Mouse (Mus musculus) neural tube, embryonic 12.5 days (tissue): ENCODE data around the gene Slk. TPM values are rescaled to one million over a fixed set of nuclear protein-coding genes. Genes with fewer than 3 reads are reported as not detected.

ENCODE experiments used
- ATAC-seq: fragments of 200-750 bp; cut with Nextera tagmentation; 2 replicates; pipeline ENCODE4 v1.8.0; 2017; ENCODE audit warnings: low read depth, mild to moderate bottlenecking, moderate TSS enrichment, moderate library complexity; ENCODE audit not compliant: low FRiP score
- H3K27ac ChIP-seq: fragments of 300-500 bp; sonication (generic); 2 replicates; pipeline ENCODE4 v1.5.1; 2016
- H3K27me3 ChIP-seq: fragments of 300-500 bp; sonication (generic); replicated peaks from 2 replicates; pipeline ENCODE4 v1.6.1; 2016; ENCODE audit warnings: mild to moderate bottlenecking
- H3K36me3 ChIP-seq: fragments of 300-500 bp; sonication (generic); 2 replicates; pipeline ENCODE4 v1.6.1; 2016; ENCODE audit warnings: mild to moderate bottlenecking
- H3K4me1 ChIP-seq: fragments of 300-500 bp; sonication (generic); 2 replicates; pipeline ENCODE4 v1.6.1; 2016
- H3K4me2 ChIP-seq: fragments of 300-500 bp; sonication (generic); replicated peaks from 2 replicates; pipeline ENCODE4 v1.6.1; 2016; ENCODE audit warnings: mild to moderate bottlenecking
- H3K4me3 ChIP-seq: fragments of 300-500 bp; sonication (generic); 2 replicates; pipeline ENCODE4 v1.5.1; 2016
- H3K9ac ChIP-seq: fragments of 300-500 bp; sonication (generic); 2 replicates; pipeline ENCODE4 v1.6.1; 2016; ENCODE audit warnings: mild to moderate bottlenecking
- H3K9me3 ChIP-seq: fragments of 300-500 bp; sonication (generic); 2 replicates; pipeline ENCODE4 v1.6.1; 2016; ENCODE audit warnings: mild to moderate bottlenecking
- WGBS: fragments of 180-500 bp; shearing (Covaris S2); methylation state at CpG from one replicate; pipeline ENCODE4 v1.1.7; 2016; 5-methylcytosine and 5-hydroxymethylcytosine counted together
- polyA plus RNA-seq: library from polyadenylated mRNA; unstranded; fragments of >200 nt; fragmentation: Nextera tagmentation; extraction: Ambion mirVana; gene quantifications from 2 replicates; pipeline ENCODE4 v1.2.1, GENCODE M21; 2016

Slk gene
- polyA plus RNA-seq, 1 experiment from 2014 or later: 10.9 TPM

DNA sequence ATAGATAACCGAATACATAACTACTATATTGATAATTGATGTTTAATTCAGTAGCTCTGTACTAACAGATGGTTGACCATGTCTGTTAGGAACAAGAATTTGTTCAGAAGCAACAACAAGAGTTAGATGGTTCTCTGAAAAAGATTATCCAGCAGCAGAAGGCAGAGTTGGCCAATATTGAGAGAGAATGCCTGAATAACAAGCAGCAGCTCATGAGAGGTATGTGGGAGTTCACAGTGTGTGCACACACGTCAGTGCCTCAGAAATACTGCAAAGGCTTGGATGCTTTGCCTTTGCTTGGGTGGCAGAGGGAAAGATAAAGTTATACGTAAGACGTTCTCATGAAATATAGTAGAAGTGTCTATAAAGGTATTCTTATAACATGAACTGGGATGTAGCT is 55.9 kb downstream of the Slk start:
- Histone ChIP-seq H3K9ac (no peak overlapping the region), H3K36me3 (peaks cover 25% of the 10 kb centered on the region), H3K27ac (no peak overlapping the region), H3K4me2 (no peak overlapping the region), H3K9me3 (no peaks in the 10 kb centered on the region), H3K4me1 (no peaks in the 10 kb centered on the region), H3K27me3 (no peaks in the 10 kb centered on the region), H3K4me3 (no peak overlapping the region)
- no peak for ATAC-seq
- WGBS: 93% methylated on average over 4 of the region's 4 CpGs

DNA sequence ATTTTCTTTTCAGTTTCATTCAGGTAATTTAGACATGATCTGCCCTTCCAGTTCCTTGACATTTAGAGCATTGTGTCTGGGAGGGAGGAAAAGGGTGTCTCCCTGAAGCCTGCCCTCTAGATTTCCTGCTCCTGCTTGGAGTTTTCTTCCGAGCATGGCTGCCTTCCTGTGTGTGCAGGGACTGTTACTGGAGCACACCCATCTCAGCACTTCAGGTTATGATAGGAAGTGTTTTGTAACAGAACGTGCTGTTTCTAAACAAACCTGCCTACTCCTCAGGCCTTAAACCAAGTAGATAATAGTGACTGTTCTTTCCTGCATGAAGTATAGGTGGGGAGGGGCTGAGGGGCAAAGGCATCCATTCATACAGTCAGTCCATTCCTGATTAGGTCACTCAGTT is 64.4 kb downstream of the Slk start:
- Histone ChIP-seq H3K27ac (no peak overlapping the region), H3K9ac (no peak overlapping the region), H3K4me2 (no peak overlapping the region), H3K36me3 (peaks cover 37% of the 10 kb centered on the region), H3K9me3 (no peaks in the 10 kb centered on the region), H3K4me1 (no peaks in the 10 kb centered on the region), H3K4me3 (no peak overlapping the region), H3K27me3 (no peaks in the 10 kb centered on the region)
- 77% methylated on average over 2 of the region's 2 CpGs for WGBS
- ATAC-seq: no peak

DNA sequence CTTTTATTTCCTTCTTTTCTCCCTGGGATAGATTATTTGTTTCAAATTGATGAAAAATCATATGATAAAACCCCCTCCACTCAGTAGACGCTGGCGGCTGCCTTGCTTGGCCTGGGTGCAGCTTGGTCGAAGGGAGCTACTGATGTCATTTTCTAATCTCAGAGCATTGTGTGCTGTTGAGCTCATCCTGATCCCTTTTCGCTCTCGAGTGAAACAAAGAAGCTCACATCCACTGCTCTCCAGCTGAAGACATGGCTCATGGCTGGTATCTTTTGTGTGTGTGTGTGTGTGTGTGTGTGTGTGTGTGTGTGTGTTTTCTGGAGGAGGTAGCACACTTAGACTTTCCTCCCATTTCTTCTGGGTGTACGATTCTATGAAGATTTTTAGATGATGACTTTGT is 66.1 kb downstream of the Slk start:
- Histone ChIP-seq H3K4me1 (no peaks in the 10 kb centered on the region), H3K9ac (no peak overlapping the region), H3K9me3 (no peaks in the 10 kb centered on the region), H3K27ac (no peak overlapping the region), H3K4me2 (no peak overlapping the region), H3K36me3 (peaks cover 21% of the 10 kb centered on the region), H3K4me3 (no peak overlapping the region), H3K27me3 (no peaks in the 10 kb centered on the region)
- WGBS: 76% methylated on average over 6 of the region's 6 CpGs
- no peak for ATAC-seq

DNA sequence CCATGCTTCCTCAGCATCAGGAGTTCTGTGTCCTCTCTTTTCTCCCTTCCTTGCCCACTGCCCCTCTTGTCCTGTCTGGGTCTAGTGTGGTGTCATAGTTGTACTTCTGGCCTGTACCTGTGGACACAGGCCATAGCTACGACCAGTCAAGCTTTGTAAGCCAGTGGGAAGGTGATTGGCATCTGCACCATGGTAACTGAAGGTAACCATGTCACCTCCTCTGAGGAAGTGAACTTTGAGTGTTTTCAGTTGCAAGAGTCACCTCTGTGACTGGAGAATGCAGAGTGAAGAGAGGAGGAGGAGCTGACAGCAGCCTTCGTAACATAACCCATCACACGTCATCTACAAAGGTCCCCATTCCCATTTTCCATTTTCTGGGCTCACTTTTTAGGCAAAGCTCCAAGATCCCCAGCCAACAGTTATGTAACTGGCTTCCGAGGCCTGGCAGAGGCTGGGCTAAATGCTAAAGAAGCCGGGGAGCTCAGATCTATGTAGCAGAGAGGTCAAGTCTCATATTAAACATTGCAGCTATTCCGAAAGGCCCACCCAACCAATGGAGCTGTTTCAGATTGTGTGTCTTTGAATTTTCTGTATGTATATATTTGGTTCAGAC is 67.1 kb downstream of the Slk start:
- H3K27me3 ChIP-seq: no peaks in the 10 kb centered on the region
- no peak for ATAC-seq
- no peak overlapping the region for H3K9ac ChIP-seq
- H3K36me3 ChIP-seq: peaks cover 17% of the 10 kb centered on the region
- 94% methylated on average over 6 of the region's 6 CpGs for WGBS
- no peak overlapping the region for H3K4me2 ChIP-seq
- no peak overlapping the region for H3K4me3 ChIP-seq
- no peak overlapping the region for H3K27ac ChIP-seq
- no peaks in the 10 kb centered on the region for H3K9me3 ChIP-seq
- no peaks in the 10 kb centered on the region for H3K4me1 ChIP-seq

DNA sequence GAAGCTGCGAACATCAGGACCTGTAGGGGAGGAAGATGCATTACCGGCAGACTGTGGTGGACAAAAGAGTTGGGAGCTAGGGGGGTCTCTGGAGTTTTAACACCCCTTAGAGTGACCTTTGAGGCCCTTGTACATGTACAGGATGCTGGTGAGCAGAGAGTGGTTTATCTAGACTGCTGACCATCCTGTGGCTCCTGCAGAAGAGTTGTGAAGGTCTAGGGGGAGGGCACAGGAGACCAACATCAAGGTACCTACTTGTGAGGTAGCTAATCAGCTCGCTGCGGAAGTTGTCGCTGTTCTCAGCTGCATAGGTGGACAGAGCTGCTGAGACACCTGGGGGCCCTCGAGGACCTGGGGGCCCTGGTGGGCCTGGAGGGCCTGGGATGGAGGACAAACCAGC is 69.6 kb downstream of the Slk start:
- no peak overlapping the region for H3K27ac ChIP-seq
- no peak overlapping the region for H3K4me2 ChIP-seq
- H3K27me3 ChIP-seq: no peaks in the 10 kb centered on the region
- no peaks in the 10 kb centered on the region for H3K9me3 ChIP-seq
- H3K4me3 ChIP-seq: no peak overlapping the region
- H3K9ac ChIP-seq: no peak overlapping the region
- peaks cover 9% of the 10 kb centered on the region for H3K36me3 ChIP-seq
- 93% methylated on average over 6 of the region's 6 CpGs for WGBS
- no peaks in the 10 kb centered on the region for H3K4me1 ChIP-seq
- ATAC-seq: no peak

DNA sequence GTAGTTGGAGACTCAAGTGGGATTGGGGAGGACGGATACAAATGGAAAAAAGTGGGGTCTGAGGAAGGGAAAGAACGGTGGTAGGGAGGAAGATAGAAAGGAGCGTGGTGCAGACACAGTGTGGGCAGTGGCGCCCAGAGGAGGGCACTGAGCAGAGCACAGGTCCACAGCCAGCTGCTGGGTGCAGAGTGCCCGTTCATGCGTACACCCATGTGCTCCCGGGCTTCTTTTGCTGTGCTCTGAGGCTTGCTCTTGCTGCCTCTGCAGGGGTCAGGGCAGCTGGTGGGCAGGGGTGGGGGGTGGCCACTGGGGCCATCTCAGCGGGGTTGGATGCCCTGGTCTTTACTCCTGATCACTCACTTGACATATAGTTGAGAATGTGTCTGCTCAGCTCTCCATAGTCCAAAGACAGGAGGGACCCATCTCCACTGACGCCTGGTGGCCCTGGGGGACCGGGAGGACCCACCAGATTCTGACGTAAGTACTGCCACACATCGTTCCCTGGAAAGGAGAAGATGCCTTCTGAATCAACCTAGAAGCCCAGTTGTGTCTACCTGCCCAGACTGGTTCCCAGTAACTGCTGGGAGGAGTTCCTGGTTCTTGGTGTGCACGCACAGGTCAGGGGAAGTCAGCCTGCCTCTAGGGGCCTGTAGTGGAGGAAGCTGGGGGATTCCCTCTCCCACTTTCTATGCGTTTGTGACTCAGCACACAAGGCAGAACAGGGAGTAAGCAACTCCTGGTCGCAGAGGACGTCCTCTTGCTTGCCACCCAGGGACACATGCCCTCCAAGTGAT is 71.1 kb downstream of the Slk start:
- no peaks in the 10 kb centered on the region for H3K4me1 ChIP-seq
- no peak for ATAC-seq
- no peak overlapping the region for H3K27ac ChIP-seq
- H3K36me3 ChIP-seq: peaks cover 6% of the 10 kb centered on the region; the same call in 1 of the 2 replicates
- H3K4me2 ChIP-seq: no peak overlapping the region
- H3K4me3 ChIP-seq: no peak overlapping the region
- WGBS: 88% methylated on average over 16 of the region's 16 CpGs
- no peaks in the 10 kb centered on the region for H3K9me3 ChIP-seq
- no peak overlapping the region for H3K9ac ChIP-seq
- no peaks in the 10 kb centered on the region for H3K27me3 ChIP-seq

DNA sequence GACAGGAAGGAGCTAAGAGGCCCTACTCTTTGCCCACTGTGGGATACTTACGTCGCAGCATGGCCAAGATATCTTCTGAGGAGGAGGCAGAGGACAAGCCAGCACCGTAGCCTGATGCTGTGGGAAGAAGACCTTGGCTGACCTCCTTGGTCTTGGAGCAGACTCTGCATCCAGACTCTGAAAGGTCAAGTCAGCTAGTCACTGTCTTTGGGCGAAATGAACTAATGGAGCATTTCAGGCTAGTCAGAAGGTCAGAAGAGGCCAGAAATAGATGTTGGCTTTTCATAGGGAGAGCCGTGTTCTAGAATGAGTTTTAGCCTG is 71.6 kb downstream of the Slk start:
- no peak overlapping the region for H3K4me2 ChIP-seq
- no peaks in the 10 kb centered on the region for H3K27me3 ChIP-seq
- no peak overlapping the region for H3K4me3 ChIP-seq
- no peak overlapping the region for H3K27ac ChIP-seq
- H3K36me3 ChIP-seq: peaks cover 6% of the 10 kb centered on the region; the same call in 1 of the 2 replicates
- no peak for ATAC-seq
- H3K9ac ChIP-seq: no peak overlapping the region
- no peaks in the 10 kb centered on the region for H3K4me1 ChIP-seq
- 96% methylated on average over 5 of the region's 5 CpGs for WGBS
- H3K9me3 ChIP-seq: no peaks in the 10 kb centered on the region

DNA sequence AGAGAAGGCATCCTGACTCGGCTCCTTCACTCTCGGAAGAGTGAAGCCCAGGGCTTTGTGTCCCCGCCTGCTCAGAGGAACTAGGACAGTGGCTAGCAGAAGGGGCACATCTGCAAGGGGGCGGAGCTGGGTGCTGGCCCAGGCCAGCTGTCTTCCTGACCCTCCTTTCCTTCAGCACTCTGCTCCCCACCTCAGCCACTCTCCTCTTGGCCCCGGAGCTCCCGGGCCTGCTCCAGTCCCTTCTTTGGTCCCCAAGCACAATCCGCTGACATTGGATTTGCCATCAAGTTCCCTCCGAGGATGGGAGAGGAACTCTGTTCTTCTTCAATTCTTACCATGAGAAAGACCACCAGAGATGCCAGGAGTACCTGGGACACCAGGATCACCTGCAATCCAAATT is 72.8 kb downstream of the Slk start:
- no peaks in the 10 kb centered on the region for H3K27me3 ChIP-seq
- ATAC-seq: no peak
- H3K9ac ChIP-seq: no peak overlapping the region
- no peak overlapping the region for H3K4me3 ChIP-seq
- WGBS: 70% methylated on average over 8 of the region's 8 CpGs
- H3K36me3 ChIP-seq: no peaks in the 10 kb centered on the region
- H3K27ac ChIP-seq: no peak overlapping the region
- H3K9me3 ChIP-seq: no peaks in the 10 kb centered on the region
- H3K4me1 ChIP-seq: no peaks in the 10 kb centered on the region
- no peak overlapping the region for H3K4me2 ChIP-seq

DNA sequence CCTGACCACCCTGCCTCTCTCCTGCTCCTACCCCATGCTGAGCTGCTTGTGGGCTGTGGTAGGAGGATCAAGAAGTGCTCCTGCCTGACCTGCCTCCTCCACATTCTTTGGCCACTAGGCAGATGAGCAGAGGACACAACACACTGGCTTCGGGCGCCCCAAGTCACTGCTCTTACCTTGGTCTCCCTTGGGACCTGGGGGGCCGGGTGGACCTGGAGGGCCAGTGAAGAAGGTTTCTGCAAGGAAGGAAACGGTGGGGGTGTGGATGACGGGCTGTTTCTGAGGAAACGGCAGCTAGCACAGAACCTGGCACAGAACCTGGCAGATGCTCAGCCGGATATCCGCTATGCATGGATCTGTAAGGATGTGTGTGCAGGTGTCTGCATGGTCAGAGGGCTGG is 73.7 kb downstream of the Slk start:
- 87% methylated on average over 8 of the region's 8 CpGs for WGBS
- Histone ChIP-seq H3K9me3 (no peaks in the 10 kb centered on the region), H3K4me1 (no peaks in the 10 kb centered on the region), H3K4me2 (no peak overlapping the region), H3K9ac (no peak overlapping the region), H3K4me3 (no peak overlapping the region), H3K27ac (no peak overlapping the region), H3K36me3 (no peaks in the 10 kb centered on the region), H3K27me3 (no peaks in the 10 kb centered on the region)
- ATAC-seq: no peak

DNA sequence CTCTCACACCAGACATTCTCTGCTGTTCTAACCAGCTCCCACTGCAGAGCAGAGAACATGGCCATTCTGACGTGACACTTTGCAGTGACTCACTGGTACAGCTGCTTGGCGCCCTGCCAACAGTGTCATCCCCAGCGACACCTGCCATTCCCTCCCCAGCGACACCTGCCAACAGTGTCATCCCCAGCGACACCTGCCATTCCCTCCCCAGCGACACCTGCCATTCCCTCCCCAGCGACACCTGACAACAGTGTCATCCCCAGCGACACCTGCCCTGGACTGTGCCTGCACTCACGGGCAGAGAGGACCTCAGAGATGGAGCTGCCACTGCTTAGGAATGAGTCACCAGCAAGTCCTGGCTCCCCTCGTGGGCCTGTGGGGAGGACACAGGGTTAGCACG is 75.4 kb downstream of the Slk start:
- H3K36me3 ChIP-seq: no peaks in the 10 kb centered on the region
- no peak overlapping the region for H3K4me2 ChIP-seq
- H3K9ac ChIP-seq: no peak overlapping the region
- H3K4me3 ChIP-seq: no peak overlapping the region
- no peaks in the 10 kb centered on the region for H3K9me3 ChIP-seq
- ATAC-seq: no peak
- H3K4me1 ChIP-seq: 0 out of 2 replicates have a peak, but pooled peaks cover 4% of the 10 kb centered on the region
- 81% methylated on average over 11 of the region's 11 CpGs for WGBS
- H3K27me3 ChIP-seq: no peaks in the 10 kb centered on the region
- H3K27ac ChIP-seq: no peak overlapping the region

DNA sequence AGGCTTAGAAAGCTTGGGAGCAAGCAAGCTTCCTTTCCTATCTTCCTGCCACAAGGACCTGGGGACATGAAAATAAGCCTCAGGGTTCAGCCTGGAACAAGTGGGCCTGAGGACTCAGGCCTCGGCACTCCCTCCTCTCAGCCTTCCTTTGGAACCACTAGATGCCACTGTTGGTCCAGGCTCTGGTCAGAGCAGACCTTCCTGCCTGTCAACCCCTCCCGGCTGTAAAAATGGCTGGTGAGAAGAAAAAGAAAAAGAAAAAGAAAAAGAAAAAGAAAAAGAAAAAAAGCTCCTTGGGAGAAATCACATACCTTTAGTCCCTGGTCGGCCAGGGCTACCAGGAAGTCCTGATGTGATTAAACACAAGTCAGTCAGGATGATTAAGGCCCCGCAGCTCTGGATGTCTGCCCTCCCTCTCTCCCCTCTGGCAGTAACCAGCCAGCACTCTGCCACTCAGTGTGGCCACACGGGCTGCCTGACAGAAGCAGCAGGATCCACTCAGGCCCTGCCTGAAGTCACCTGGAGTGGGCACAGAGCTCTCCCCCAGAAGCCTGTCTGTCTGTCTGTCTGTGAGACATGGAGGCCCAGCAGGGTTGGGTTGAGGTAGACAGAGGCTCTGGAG is 79.5 kb downstream of the Slk start:
- Histone ChIP-seq H3K4me1 (0 out of 2 replicates have a peak, but pooled peaks cover 4% of the 10 kb centered on the region), H3K36me3 (no peaks in the 10 kb centered on the region), H3K4me2 (no peak overlapping the region), H3K27me3 (no peaks in the 10 kb centered on the region), H3K9ac (no peak overlapping the region), H3K9me3 (no peaks in the 10 kb centered on the region), H3K4me3 (no peak overlapping the region), H3K27ac (no peak overlapping the region)
- peak; percentile 68; the same call in 1 of the 2 replicates for ATAC-seq
- WGBS: 21% methylated on average over 5 of the region's 5 CpGs

DNA sequence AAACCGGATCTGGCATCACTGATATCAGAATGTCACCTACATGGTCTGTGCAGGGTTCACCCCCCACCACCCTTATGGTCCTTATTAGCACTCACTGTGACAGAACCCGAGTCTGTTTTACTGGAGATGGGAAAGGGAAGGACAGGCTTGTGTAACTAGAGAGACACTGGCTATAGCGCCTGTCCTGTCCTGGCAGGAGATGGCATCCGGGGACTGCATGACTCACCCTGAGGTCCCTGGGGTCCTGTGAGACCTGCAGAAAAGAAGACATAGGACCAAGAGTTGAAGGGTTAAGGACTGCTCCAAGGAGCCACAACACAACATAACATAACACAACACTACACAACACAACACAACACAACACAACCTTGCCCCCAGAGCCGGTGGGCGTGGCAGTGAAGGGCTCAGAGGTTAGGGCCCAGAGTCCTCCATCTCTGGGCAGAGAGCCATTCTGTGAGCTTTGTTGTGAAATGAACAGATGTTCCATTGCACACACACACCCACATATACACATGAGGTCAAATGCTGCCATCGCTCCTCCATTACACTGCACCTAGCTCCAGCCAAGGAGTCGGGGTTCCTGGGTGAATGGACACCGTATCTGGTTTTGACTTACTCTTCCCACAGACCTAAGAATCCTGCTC is 80.4 kb downstream of the Slk start:
- no peak overlapping the region for H3K4me2 ChIP-seq
- H3K4me1 ChIP-seq: 0 out of 2 replicates have a peak, but pooled peaks cover 4% of the 10 kb centered on the region
- 91% methylated on average over 9 of the region's 9 CpGs for WGBS
- no peak overlapping the region for H3K9ac ChIP-seq
- no peak overlapping the region for H3K4me3 ChIP-seq
- no peak for ATAC-seq
- no peaks in the 10 kb centered on the region for H3K36me3 ChIP-seq
- no peaks in the 10 kb centered on the region for H3K27me3 ChIP-seq
- H3K9me3 ChIP-seq: no peaks in the 10 kb centered on the region
- H3K27ac ChIP-seq: no peak overlapping the region
